Mouse (Mus musculus) sigmoid colon, adult 10 weeks (tissue): ENCODE measurements around the gene Olfr1506. TPM values are rescaled to one million over a fixed set of nuclear protein-coding genes. Genes with fewer than 3 reads are reported as not detected.

ENCODE experiments used
- polyA plus RNA-seq: library from polyadenylated mRNA; stranded (reverse); fragments of 350-450 nt; fragmentation: Illumina TruSeq; extraction: RNeasy Lipid Tissue Mini Kit (QIAGEN cat#74804); gene quantifications from one replicate; pipeline ENCODE4 v1.2.3, GENCODE M21; 2014; ENCODE audit warnings: low read depth, low replicate concordance

Gene Olfr1506
- not detected for polyA plus RNA-seq

GRCm38 (mm10) chr2:90224393-90224792, at the start of gene Olfr1506:
Olfr1506 (minus strand) TSS chr2:90224493.

GRCm38 (mm10) chr2:90270932-90271331, 46.6 kb upstream of the Olfr1506 start, which contains the start of gene Olfr1271:
Olfr1271 (minus strand) TSS chr2:90271032.

GRCm38 (mm10) chr2:90257492-90257891, 33.2 kb upstream of the Olfr1506 start, which contains the start of gene Olfr142:
Olfr142 (minus strand) TSS chr2:90257592.

Other genes starting within 250 kb of the Olfr1506 start
- not detected for gene Olfr1261, start 233.3 kb downstream of the Olfr1506 start, polyA plus RNA-seq
- not detected for gene Olfr1262, start 224.3 kb downstream of the Olfr1506 start, polyA plus RNA-seq
- not detected for gene Olfr1263, start 212.4 kb downstream of the Olfr1506 start, polyA plus RNA-seq
- gene Olfr1264, start 198.9 kb downstream of the Olfr1506 start, polyA plus RNA-seq = not detected
- not detected for gene Olfr1265, start 189.2 kb downstream of the Olfr1506 start, polyA plus RNA-seq
- gene Olfr140, start 160.9 kb downstream of the Olfr1506 start, polyA plus RNA-seq = not detected
- gene Olfr1269, start 103.1 kb downstream of the Olfr1506 start, polyA plus RNA-seq = not detected
- not detected for gene Olfr32, start 82.2 kb downstream of the Olfr1506 start, polyA plus RNA-seq
- not detected for gene Olfr1270, start 71.4 kb downstream of the Olfr1506 start, polyA plus RNA-seq
- gene Olfr142, start 33.1 kb upstream of the Olfr1506 start, polyA plus RNA-seq = not detected
- gene Olfr1271, start 46.5 kb upstream of the Olfr1506 start, polyA plus RNA-seq = not detected
- not detected for gene Olfr1272, start 68.3 kb upstream of the Olfr1506 start, polyA plus RNA-seq
- gene Gm13769, start 97.7 kb upstream of the Olfr1506 start, polyA plus RNA-seq = not detected
- gene Olfr1274-ps, start 174.2 kb upstream of the Olfr1506 start, polyA plus RNA-seq = not detected